Mouse (Mus musculus) spleen, adult 18-20 months (tissue): ENCODE results near the gene Pla2g1b.
"Not testable (repeated sequence)": the region's sequence is repeated elsewhere in the genome, so short reads cannot be mapped to it uniquely, and the experiment has no call there.

Experiments
- DNase-seq, 2 experiments: peaks; one replicate each; pipeline ENCODE4 v3.0.0; 2022; ENCODE audit warnings: mixed read lengths in 2 of 2

Gene Pla2g1b

DNA sequence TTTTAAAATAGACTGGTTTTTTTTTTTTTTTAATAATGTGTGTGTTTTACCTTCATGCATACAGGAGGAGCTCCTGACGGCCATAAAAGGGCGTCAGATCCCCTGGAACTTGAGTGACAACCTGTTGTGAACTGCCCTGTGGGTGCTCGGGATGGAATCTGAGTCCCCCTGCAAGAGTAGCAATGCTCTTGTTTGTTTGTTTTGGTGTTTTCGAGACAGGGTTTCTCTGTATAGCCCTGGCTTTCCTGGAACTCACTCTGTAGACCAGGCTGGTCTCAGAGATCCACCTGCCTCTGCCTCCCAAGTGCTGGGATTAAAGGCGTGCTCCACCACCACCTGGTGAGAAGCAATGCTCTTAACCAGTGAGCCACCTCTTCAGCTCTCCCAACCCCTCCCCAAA lies 18.9 kb downstream of the Pla2g1b start:
- no peak for DNase-seq

GRCm38 (mm10) chr5:115485489-115486205 lies 19.6 kb downstream of the Pla2g1b start:
- DNase-seq, result no peak

DNA sequence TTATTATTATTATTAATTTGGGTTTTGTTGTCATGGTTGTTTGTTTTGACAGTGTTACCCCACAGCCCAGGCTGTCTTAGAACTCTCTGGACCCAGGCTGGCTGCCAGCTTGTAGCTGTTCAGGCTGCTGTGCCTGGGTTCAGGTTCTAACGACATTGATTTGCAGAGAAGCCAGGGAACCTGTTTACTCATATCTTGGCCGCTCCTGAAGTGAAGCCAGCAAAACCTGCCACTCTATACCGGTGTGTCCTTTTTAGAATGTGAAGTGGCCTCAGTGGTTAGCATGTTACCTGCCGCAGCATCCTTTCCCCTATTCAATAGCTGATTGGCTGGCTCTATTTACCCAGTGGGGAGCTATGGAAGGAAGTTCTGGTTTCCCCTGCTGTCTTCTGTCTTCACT lies 20.7 kb downstream of the Pla2g1b start:
- no peak for DNase-seq

DNA sequence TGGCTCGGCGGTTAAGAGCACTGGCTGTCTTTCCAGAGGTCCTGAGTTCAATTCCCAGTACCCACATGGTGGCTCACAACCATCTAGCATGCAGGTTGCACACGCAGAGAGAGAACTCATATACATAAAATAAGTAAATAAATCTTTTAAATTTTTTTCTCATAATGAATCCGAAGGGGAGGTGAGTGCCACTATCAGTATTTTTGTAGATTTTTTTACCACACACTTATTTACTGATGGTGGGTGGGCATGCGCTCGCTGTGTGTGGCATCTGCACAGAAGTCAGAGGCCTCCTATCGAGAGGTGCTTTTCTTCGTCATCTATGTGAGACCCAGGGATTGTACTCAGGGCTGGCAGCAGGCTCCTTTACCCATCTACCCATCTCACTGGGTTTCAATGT lies 21.3 kb downstream of the Pla2g1b start:
- DNase-seq, result no peak

DNA sequence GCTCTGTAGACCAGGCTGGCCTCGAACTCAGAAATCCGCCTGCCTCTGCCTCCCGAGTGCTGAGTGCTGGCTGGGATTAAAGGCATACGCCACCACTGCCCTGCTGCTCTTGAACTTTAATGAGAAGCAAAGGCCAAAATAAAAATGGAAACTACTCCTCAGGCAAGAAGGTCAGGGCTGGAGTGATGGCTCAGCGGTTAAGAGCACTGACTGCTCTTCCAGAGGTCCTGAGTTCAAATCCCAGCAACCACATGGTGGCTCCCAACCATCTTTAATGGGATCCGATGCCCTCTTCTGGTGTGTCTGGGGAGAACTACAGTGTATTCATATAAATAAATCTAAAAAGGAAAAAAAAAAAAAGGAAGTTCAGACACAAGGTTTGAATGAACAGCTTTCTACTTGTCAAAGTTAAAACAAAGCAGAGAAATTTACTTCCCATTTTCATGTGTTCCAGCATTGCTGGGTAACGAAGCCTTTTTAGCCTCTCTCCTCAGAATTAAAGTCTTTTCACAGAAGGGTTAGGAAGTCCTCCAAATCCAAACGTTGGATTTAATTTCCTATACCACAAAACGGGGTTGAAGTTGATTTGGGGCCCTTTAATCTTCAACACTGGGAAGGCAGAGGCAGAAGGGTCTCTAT lies 22.0 kb downstream of the Pla2g1b start:
- DNase-seq, result no peak

DNA sequence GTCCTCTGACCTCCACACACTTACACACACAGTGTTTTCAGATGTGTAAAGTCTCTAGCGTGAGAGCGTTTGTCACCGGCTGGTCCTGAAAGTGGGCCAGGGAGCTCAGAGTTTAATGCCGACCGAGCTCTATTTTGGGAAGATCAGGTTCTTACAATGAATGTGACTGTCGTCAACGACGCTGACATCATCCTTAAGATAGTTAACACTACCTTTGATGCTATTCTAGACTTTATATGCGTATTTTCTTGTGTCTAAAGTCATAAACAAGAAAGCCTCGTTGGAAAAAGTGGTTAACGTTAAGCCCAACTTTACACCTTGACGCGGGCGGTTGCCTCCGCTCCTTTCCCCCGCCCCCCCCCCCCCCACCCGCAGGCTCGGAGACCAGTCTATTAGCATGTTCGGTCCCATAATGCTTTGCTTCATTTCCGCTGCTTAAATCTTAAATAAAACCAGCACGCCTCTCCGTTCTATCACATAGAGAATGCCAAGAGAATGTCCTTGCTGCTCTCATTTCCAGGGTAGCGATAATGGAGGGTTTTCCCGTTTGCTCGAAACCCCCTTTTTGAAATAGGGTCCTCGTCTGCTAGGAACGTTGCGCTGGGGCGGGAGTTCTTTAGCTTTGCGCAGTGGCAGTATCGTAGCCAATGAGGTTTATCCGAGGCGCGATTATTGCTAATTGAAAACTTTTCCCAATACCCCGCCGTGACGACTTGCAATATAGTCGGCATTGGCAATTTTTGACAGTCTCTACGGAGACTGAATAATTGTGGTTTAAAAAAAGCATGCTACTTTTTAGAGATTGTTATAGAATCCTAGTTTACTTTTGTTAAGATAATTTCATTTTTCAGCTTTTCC lies 23.0 kb downstream of the Pla2g1b start:
- peak; percentile 64 to 77 for DNase-seq

DNA sequence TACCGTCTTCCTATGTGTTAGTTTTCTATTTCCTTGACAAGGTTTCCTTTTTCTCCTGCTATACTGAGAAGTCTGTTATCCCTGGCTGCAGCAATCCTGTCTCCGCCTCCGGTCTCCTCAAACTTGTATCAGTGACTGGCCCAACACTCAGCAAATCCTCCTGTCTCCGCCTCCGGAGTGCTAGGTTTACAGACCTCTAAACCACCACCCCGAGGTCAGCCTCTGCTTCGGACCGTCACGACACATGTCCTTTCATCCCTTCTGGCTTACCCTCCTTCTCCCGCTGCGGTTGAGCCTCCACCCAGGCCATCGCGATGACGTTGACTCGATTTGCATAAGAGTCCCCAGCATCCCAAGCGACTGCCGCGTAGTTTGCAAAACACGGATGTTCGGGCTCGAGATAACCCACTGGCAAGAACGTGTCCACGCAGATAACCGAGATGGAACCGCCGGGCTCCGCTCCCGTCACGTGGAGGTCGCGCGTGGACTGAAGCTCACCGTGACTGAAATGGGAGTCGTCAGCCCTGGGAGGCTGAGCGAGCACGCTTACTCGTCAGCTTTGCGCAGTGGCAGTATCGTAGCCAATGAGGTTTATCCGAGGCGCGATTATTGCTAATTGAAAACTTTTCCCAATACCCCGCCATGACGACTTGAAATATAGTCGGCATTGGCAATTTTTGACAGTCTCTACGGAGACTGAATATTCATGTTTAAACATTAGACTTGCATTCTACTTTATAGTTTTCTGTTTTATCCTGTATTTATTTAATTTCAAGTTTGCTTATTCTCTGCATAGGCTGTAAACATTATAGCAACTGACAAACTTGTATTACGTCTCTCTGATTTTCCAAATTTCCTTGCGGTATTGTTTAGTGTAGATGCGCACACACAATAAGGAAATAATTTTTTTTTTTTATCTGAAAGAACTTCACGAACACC lies 23.9 kb downstream of the Pla2g1b start:
- DNase-seq, result peak; percentile 77 to 83

GRCm38 (mm10) chr5:115490638-115491000 lies 24.6 kb downstream of the Pla2g1b start:
- DNase-seq, result no peak

DNA sequence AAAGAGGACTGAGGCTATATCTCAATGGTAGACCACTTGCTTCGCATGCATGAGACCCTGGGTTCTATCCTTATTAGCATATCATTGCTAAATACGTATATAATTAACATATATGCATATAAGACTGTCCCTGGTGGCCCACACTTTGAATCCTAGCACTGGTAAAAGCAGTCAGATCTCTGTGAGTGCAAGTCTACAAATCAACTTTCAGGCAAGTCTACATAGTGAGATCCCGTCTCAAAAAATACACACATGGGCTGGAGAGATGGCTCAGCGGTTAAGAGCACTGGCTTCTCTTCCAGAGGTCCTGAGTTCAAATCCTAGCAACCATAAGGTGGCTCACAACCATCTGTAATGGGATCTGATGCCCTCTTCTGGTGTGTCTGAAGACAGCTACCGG lies 25.0 kb downstream of the Pla2g1b start:
- no peak for DNase-seq

GRCm38 (mm10) chr5:115491771-115492322 lies 25.8 kb downstream of the Pla2g1b start:
- peak in 1 of 2 experiments; percentile 47 for DNase-seq

GRCm38 (mm10) chr5:115492711-115493335 lies 26.8 kb downstream of the Pla2g1b start:
- no peak for DNase-seq

GRCm38 (mm10) chr5:115493441-115493840 lies 27.4 kb downstream of the Pla2g1b start:
- no peak for DNase-seq

DNA sequence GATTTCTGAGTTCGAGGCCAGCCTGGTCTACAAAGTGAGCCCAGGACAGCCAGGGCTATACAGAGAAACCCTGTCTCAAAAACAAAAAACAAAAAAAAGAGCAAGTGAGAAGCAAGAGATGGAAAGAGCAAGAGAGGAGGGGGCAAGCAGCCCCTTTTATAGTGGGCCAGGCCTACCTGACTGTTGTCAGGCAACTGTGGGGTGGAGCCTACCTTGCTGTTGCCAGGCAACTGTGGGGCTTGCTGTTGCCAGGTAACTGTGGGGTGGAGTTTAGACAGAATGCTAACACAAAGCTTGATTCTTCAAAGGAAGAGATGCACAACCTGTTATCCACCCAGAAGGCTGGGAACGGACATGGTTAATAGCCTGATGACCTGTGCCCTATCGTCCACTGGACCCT lies 29.6 kb downstream of the Pla2g1b start:
- DNase-seq, result not testable (repeated sequence)

GRCm38 (mm10) chr5:115497033-115497432 lies 31.0 kb downstream of the Pla2g1b start:
- DNase-seq, result no peak

GRCm38 (mm10) chr5:115498307-115499240 lies 32.5 kb downstream of the Pla2g1b start:
- no peak for DNase-seq

DNA sequence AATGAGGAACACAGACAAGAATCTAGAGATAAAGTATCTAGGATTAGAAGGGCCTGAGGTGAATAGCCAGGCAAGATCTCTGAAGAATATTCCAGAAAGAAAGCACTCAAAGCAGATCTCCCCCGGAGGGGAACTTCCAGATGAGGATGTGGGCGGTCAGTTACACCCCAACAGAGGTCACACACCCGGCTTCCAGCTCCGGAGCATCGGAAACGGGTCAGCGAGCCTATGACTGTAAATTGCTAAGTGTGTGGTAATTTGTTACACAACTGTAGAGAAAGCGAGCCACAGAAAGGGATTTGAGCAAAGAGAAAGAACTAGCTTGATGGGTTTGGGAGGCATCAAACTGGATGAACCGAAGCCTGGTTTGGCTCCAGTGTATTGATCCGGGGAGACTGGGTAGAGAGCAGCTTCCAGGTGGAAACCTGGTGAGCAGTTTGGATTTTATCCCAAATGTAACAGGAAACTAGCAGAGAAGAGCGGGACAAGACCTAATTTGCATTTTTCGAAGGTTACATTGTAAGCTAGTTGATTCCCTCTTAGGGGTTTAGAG lies 34.4 kb downstream of the Pla2g1b start:
- DNase-seq, result no peak

DNA sequence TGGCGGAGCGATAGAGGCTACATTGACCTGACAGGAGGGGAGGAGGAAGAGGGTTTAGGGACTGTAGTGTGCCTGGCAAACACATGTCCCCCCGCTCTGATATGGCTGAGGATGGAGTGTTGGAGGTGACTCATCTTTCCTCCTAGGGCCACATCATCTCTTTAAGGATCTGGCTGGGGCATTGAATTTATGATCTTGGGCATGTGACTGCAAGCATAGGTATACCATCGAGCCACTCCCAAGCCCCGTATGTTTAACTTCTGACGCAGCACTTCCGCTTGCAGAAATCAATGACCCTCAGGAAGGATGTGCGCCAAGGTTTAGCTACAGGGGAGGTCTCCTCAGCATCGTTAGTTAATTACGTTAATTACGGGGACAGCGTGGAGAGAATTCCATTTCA lies 37.0 kb downstream of the Pla2g1b start:
- no peak for DNase-seq

DNA sequence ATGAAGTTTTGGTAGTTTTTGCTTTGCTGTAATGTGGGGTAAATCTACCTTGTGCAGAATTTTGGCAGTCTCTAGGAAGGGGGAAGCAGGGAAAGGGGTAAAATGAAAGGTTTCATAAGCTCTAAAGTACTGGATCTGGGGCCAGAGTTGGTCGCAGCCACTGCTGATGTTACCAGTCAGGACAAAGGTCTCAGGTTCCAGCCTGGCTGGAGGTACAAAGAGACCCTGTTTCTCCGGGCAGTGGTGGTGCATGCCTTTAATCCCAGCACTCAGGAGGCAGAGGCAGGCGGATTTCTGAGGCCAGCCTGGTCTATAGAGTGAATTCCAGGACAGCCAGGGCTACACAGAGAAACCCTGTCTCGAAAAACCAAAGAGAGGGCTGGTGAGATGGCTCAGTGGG lies 39.6 kb downstream of the Pla2g1b start:
- DNase-seq, result not testable (repeated sequence)

- DNase-seq, result peak; percentile 89 to 94
Observed at GRCm38 (mm10) chr5:115506454-115507201, 40.6 kb downstream of the Pla2g1b start, which contains the start of gene Pxn. Pxn (plus strand) TSS chr5:115506676.
